Mouse (Mus musculus) liver, embryonic 15.5 days (tissue): ENCODE results near the gene Maml2. TPM values are rescaled to one million over a fixed set of nuclear protein-coding genes. Genes with fewer than 3 reads are reported as not detected.

ENCODE experiments used
- ATAC-seq: fragments of 200-750 bp; cut with Nextera tagmentation; 2 replicates; pipeline ENCODE4 v1.8.0; 2017; ENCODE audit warnings: moderate number of reproducible peaks, mild to moderate bottlenecking, moderate library complexity; ENCODE audit not compliant: insufficient read depth
- H3K27ac ChIP-seq: fragments of 300-500 bp; sonication (generic); replicated peaks from 2 replicates; pipeline ENCODE4 v1.5.1; 2015; ENCODE audit warnings: mild to moderate bottlenecking, inconsistent platforms
- H3K27me3 ChIP-seq: fragments of 300-500 bp; sonication (generic); 2 replicates; pipeline ENCODE4 v1.6.1; 2015; ENCODE audit warnings: mild to moderate bottlenecking, inconsistent platforms
- H3K36me3 ChIP-seq: fragments of 300-500 bp; sonication (generic); replicated peaks from 2 replicates; pipeline ENCODE4 v1.6.1; 2015; ENCODE audit warnings: moderate library complexity, mild to moderate bottlenecking, inconsistent platforms
- H3K4me1 ChIP-seq: fragments of 300-500 bp; sonication (generic); replicated peaks from 2 replicates; pipeline ENCODE4 v1.6.1; 2015; ENCODE audit warnings: inconsistent platforms
- H3K4me2 ChIP-seq: fragments of 300-500 bp; sonication (generic); 2 replicates; pipeline ENCODE4 v1.6.1; 2015; ENCODE audit warnings: moderate library complexity, mild to moderate bottlenecking, inconsistent platforms
- H3K4me3 ChIP-seq: fragments of 300-500 bp; sonication (generic); replicated peaks from 2 replicates; pipeline ENCODE4 v1.5.1; 2015; ENCODE audit warnings: mild to moderate bottlenecking, inconsistent platforms
- H3K9ac ChIP-seq: fragments of 300-500 bp; sonication (generic); 2 replicates; pipeline ENCODE4 v1.6.1; 2015; ENCODE audit warnings: moderate library complexity, mild to moderate bottlenecking, inconsistent platforms
- H3K9me3 ChIP-seq: fragments of 300-500 bp; sonication (generic); replicated peaks from 2 replicates; pipeline ENCODE4 v1.6.1; 2016; ENCODE audit warnings: inconsistent platforms
- WGBS: fragments of 180-500 bp; shearing (Covaris S2); methylation state at CpG from one replicate; pipeline ENCODE4 v1.1.7; 2015; ENCODE audit warnings: mixed read lengths; ENCODE audit not compliant: insufficient replicate concordance; 5-methylcytosine and 5-hydroxymethylcytosine counted together
- polyA plus RNA-seq: library from polyadenylated mRNA; unstranded; fragments of >200 nt; fragmentation: Nextera tagmentation; extraction: Ambion mirVana; gene quantifications from 2 replicates; pipeline ENCODE4 v1.2.1, GENCODE M21; 2015

The Maml2 gene
- polyA plus RNA-seq, 1 experiment from 2014 or later = 0.84 TPM

DNA sequence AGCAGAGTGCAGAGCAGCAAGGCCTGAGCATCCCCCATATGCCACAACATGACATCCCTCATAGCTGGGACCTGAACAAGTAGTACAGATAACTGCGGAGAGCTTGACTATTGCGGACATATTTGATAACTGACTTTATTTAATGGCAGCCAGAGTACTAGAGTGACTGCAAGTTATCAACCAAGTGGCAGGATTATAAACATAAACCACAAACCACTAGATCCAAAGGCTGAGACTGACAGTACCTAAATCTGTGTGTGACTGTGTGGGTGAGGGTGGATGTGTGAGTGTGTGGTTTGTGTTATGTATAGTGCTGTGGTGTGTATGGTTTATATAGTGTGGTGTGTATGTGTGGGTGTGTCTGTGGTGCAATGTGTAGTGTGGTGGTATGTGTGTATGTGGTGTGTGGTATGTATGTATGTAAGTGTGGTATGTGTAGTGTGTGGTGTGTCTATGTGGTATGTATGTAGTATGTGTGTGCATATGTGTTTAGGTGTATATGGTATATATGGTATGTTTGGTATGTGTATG, 220.7 kb downstream of the Maml2 start:
- no peaks in the 10 kb centered on the region for H3K27me3 ChIP-seq
- no peak overlapping the region for H3K4me3 ChIP-seq
- no peaks in the 10 kb centered on the region for H3K9me3 ChIP-seq
- H3K4me2 ChIP-seq = no peak overlapping the region
- H3K27ac ChIP-seq = no peak overlapping the region
- H3K9ac ChIP-seq = no peak overlapping the region
- H3K36me3 ChIP-seq = no peaks in the 10 kb centered on the region
- H3K4me1 ChIP-seq = no peaks in the 10 kb centered on the region
- no peak for ATAC-seq
- 19% methylated on average over 2 of the region's 2 CpGs for WGBS

DNA sequence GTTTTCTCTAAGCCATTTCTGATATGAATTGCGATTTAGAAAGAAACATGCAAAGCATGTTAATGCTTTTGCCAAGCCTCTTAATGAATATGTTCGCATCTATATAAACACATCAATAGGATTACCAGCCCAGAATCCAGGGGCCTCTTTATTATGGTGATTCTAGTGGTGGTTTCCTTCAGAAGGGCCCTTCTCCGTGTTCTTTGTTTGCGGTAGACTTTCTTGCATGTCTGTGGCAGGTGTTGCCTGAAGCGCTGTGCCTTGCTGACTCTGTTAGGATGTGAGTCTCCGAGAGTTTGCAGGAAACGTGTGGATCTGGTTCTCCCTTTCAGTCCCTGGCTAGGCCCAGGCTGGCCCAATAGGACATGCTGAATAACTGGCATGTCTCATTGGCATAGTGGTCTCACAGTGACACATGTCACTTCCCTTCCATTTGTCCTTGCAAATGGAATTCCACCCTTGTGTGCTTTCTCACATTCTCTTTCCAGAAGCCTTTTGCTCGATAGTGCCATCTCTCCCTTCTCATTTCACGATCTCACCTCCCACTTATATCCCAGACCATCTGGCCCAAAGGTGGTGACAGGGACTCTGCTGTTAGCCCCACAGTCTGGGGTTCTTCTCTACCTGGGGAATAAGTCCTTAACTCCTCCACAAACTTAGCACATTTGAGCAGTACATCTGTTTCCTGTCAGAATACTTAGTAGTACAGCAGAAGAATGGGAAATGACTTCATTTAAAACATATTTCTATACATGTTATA, 224.5 kb downstream of the Maml2 start:
- Histone ChIP-seq H3K27me3 (no peaks in the 10 kb centered on the region), H3K27ac (no peak overlapping the region), H3K4me3 (no peak overlapping the region), H3K9ac (no peak overlapping the region), H3K4me1 (no peaks in the 10 kb centered on the region), H3K9me3 (no peaks in the 10 kb centered on the region), H3K36me3 (no peaks in the 10 kb centered on the region), H3K4me2 (no peak overlapping the region)
- WGBS = 67% methylated on average over 9 of the region's 9 CpGs
- no peak for ATAC-seq

GRCm38 (mm10) chr9:13523046-13523445, 225.3 kb downstream of the Maml2 start:
- Histone ChIP-seq H3K4me2 (no peak overlapping the region), H3K4me3 (no peak overlapping the region), H3K9me3 (no peaks in the 10 kb centered on the region), H3K27me3 (no peaks in the 10 kb centered on the region), H3K4me1 (no peaks in the 10 kb centered on the region), H3K36me3 (no peaks in the 10 kb centered on the region), H3K9ac (no peak overlapping the region), H3K27ac (no peak overlapping the region)
- 34% methylated on average over 3 of the region's 3 CpGs for WGBS
- no peak for ATAC-seq

DNA sequence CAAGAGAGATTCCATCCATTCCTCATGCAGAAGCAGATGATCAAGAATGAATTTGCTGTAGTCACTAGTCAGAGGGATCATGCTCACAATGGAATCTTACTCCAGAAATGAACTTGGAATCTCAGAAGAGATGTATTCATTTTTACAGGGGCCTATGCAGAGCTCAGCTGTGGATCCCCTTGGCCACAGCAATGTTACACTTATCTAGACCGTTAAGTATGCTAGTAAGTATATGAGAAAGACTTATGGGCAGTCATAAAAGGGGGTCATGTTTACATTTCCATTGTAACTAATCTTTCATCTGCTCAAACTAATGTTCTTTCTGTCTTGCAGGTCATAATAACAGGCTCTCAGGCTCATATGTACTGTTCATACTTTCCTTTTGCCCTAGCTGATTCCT, 227.3 kb downstream of the Maml2 start:
- Histone ChIP-seq H3K9ac (no peak overlapping the region), H3K4me3 (no peak overlapping the region), H3K4me2 (no peak overlapping the region), H3K4me1 (no peaks in the 10 kb centered on the region), H3K36me3 (no peaks in the 10 kb centered on the region), H3K27ac (no peak overlapping the region), H3K27me3 (no peaks in the 10 kb centered on the region), H3K9me3 (no peaks in the 10 kb centered on the region)
- ATAC-seq = no peak
- WGBS = 54% methylated on average over 1 of the region's 1 CpGs

GRCm38 (mm10) chr9:13525561-13526255, 228.0 kb downstream of the Maml2 start:
- H3K27ac ChIP-seq = no peak overlapping the region
- H3K9me3 ChIP-seq = no peaks in the 10 kb centered on the region
- H3K9ac ChIP-seq = no peak overlapping the region
- H3K4me2 ChIP-seq = no peak overlapping the region
- no peaks in the 10 kb centered on the region for H3K4me1 ChIP-seq
- no peaks in the 10 kb centered on the region for H3K36me3 ChIP-seq
- H3K27me3 ChIP-seq = no peaks in the 10 kb centered on the region
- ATAC-seq = no peak
- WGBS = 52% methylated on average over 5 of the region's 5 CpGs
- no peak overlapping the region for H3K4me3 ChIP-seq

DNA sequence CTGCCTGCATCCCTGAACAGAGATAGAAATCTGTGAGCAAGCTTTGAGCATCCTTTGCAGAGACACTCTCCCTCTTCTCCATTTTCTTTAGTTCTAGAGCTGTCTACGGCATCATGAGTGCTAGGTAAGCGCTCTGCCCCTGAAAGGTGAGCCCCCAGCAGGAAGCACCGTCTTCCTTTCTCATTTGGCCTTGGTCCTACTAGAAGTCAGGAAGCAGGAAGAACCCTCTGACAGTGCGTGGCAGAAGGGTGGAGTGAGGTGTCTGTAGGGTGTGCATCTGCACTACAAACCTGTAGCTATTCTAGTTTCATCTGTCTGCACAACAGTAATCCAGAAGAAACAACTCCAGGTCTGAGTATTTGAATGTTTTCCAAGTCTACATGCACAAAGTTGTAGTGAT, 232.8 kb downstream of the Maml2 start:
- Histone ChIP-seq H3K4me1 (no peaks in the 10 kb centered on the region), H3K4me3 (no peak overlapping the region), H3K36me3 (no peaks in the 10 kb centered on the region), H3K9me3 (no peaks in the 10 kb centered on the region), H3K4me2 (no peak overlapping the region), H3K9ac (no peak overlapping the region), H3K27ac (no peak overlapping the region), H3K27me3 (no peaks in the 10 kb centered on the region)
- 39% methylated on average over 4 of the region's 4 CpGs for WGBS
- ATAC-seq = no peak

DNA sequence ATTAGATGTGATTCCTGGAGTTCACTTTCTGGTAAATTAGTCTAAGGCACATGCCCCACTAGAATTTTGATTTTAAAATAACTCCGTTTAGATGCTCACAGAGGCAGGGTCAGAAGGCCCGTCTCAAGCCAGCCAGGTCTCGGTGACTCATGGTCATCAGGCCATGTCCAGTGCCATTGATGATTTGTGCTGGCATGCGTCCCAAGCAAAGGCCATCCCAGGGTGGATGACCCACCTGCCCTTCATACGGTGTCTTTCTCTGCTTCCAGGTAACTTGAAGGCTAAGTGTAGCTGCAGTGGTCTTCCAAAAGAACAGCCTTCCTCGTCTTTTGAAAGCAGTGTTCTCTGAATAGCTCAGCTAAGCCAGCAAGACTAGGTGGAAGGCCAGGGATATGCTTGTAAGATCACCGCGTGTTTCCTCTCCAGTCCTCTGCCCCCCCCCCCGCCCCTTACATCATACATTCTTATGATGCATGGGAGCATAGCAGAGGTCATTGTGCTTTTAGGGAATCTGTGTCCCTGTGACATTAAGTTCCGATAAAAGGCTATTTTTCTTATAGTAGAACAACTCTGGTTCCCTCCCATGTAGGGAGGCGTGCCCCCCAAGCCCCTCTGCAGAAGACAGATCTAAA, 235.4 kb downstream of the Maml2 start:
- Histone ChIP-seq H3K36me3 (no peaks in the 10 kb centered on the region), H3K27ac (no peak overlapping the region), H3K4me1 (peaks cover 8% of the 10 kb centered on the region), H3K4me3 (no peak overlapping the region), H3K27me3 (no peaks in the 10 kb centered on the region), H3K9me3 (no peaks in the 10 kb centered on the region), H3K9ac (no peak overlapping the region), H3K4me2 (no peak overlapping the region)
- 59% methylated on average over 11 of the region's 11 CpGs for WGBS
- no peak for ATAC-seq

- Histone ChIP-seq H3K4me2 (no peak overlapping the region), H3K4me3 (no peak overlapping the region), H3K27me3 (no peaks in the 10 kb centered on the region), H3K36me3 (no peaks in the 10 kb centered on the region), H3K27ac (no peak overlapping the region), H3K9ac (no peak overlapping the region), H3K9me3 (no peaks in the 10 kb centered on the region), H3K4me1 (peaks cover 8% of the 10 kb centered on the region)
- WGBS = 34% methylated on average over 5 of the region's 5 CpGs
- ATAC-seq = no peak
Observed at GRCm38 (mm10) chr9:13535803-13536202, 238.0 kb downstream of the Maml2 start.

DNA sequence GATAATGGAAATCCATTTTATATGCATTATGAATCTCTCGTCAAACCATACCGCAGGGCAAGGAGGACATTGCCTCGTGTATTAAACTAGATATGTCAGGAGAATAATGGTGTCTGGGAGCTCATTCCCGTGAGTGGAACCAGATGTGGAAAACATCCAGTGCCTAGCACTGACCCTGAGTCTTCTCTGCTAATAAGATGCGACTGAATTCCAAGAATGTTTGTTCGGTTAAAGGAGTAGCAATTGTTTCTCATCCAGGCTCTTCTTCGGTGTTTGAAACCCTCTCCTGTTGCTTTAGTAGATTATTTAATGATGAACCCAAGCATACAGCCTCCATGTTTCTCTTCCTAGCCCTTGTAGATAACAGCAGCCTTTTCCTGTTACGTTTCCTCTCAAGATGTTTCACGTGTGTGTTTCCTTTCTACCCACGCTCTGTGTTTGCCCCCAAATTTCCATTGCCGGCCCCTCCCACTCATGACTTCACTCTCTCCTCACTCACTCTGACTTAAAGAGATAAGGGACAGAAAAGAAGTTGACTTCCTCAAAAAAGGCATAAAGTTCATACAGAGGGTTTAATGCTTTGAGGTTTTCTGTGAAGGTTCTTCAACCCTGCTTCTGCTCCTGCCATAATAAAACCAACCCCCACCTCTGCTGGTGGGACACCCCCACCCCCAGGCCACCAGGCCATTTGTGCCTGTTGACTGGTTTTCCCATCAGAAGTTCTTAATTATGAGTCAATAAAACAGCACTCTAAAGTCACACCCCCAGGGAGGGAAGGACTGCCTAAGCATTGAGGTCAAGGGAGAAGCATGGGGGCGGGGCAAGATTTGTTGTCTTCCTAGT, 238.9 kb downstream of the Maml2 start:
- peak overlapping the region; percentile 29 for H3K4me2 ChIP-seq
- H3K9me3 ChIP-seq = no peaks in the 10 kb centered on the region
- 0 out of 2 replicates have a peak, but pooled peaks have one; percentile 31 for ATAC-seq
- peaks cover 8% of the 10 kb centered on the region for H3K4me1 ChIP-seq
- H3K27me3 ChIP-seq = no peaks in the 10 kb centered on the region
- no peak overlapping the region for H3K9ac ChIP-seq
- no peak overlapping the region for H3K27ac ChIP-seq
- no peak overlapping the region for H3K4me3 ChIP-seq
- WGBS = 13% methylated on average over 12 of the region's 12 CpGs
- no peaks in the 10 kb centered on the region for H3K36me3 ChIP-seq

- H3K4me2 ChIP-seq = no peak overlapping the region
- 48% methylated on average over 7 of the region's 7 CpGs for WGBS
- no peaks in the 10 kb centered on the region for H3K27me3 ChIP-seq
- no peaks in the 10 kb centered on the region for H3K36me3 ChIP-seq
- peaks cover 8% of the 10 kb centered on the region for H3K4me1 ChIP-seq
- no peak overlapping the region for H3K4me3 ChIP-seq
- no peak overlapping the region for H3K9ac ChIP-seq
- no peak for ATAC-seq
- H3K27ac ChIP-seq = no peak overlapping the region
- H3K9me3 ChIP-seq = no peaks in the 10 kb centered on the region
Observed at GRCm38 (mm10) chr9:13538200-13538599, 240.4 kb downstream of the Maml2 start.
